Mouse (Mus musculus) cerebellum, postnatal 25 days (tissue): Measurements from ENCODE around the gene Pdgfb.
A peak's percentile ranks its signal among the peaks of the same experiment; 100 is the strongest.

Experiments used
- DNase-seq, 2 experiments: peaks; one replicate each; pipeline ENCODE4 v3.0.0; 2021; ENCODE audit warnings: mixed read lengths in 2 of 2

The Pdgfb gene

GRCm38 (mm10) chr15:79952504-79953231 lies 62.1 kb downstream of the Pdgfb start:
- DNase-seq = no peak

GRCm38 (mm10) chr15:79951730-79952503 lies 62.9 kb downstream of the Pdgfb start:
- no peak for DNase-seq

- DNase-seq = no peak
Measured at GRCm38 (mm10) chr15:79951226-79951625, 63.6 kb downstream of the Pdgfb start.

- peak; percentile 80 to 84 for DNase-seq
Measured at GRCm38 (mm10) chr15:79950250-79951025, 64.3 kb downstream of the Pdgfb start.

- peak; percentile 33 to 58 for DNase-seq
Measured at GRCm38 (mm10) chr15:79947681-79948080, 67.1 kb downstream of the Pdgfb start.

- DNase-seq = no peak
Measured at GRCm38 (mm10) chr15:79946790-79947189, 68.0 kb downstream of the Pdgfb start.

GRCm38 (mm10) chr15:79946022-79946421 lies 68.8 kb downstream of the Pdgfb start:
- DNase-seq = peak; percentile 87 to 90
